Mouse (Mus musculus): ENCODE measurements around the gene Hist3h2a.
A peak's percentile ranks its signal among the peaks of the same experiment; 100 is the strongest.

Gene Hist3h2a

DNA sequence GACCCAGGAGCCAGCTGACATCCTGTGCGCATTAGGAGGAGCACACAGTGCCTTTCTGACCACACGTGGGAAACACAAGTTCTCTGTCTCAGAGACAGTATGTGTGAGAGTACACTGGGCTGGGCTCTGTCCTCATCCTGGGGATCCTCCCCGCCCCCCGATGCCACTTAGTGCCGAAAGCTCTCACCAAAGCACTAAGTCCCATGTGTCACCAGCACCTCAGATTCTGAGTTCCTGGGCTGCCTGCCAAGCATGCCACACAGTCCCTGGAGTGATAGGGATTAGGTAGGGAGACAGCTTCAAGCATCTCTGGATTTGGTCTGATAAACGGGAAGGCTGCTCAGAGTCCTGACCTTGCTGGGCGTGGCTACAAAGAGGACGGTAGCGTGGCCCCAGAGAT is 36.3 kb downstream of the Hist3h2a start:
- DNase-seq (ENCODE audit: low read depth, low spot score) = no peak

DNA sequence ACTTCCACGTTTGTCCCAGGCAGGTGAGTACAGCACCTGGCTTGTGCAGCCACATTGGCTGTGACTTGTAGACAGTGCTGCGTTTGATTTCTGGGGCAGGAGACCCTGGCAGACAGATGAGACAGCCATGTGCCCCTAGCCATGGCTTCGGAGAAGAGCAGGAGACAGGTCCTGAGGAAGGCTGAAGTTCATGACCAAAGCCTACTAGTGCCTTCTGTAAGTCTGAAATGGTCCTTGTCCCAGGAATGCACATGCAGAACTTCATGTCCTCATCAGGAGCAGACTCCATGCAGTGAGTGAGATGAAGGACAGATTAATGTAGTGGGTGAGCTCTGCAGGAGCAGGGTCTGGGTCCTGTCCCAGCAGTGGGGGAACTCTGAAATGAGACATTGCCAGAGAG is 37.4 kb downstream of the Hist3h2a start:
- no peak for DNase-seq (ENCODE audit: low read depth, low spot score)

DNA sequence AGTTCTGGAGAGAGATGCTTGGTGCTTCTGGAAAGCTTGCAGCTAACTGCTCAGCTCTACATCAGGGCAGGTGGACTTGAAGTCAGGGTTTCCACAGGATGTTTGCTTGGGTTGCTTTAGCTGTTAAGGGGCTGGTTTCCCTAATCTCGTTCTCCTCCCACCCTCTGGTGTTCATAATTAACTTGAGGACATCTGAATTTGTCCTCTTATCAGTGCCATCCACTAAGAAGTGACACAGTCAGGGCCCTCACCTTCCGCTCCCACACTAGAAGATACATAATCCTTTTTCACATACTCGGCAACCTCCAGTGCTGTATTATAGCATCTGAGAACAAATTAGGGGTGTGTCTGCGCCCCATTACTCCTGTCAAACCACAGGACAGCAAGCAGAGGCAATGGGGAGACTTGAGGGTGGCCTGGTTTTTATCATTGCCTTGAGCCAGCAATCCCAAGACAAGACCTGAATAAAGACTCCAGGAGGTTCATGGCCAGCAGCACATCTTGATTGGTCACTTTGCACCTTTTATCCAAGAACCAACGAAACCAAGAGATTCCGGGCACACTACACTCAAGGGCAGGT is 38.7 kb downstream of the Hist3h2a start:
- DNase-seq (ENCODE audit: low read depth, low spot score) = no peak

DNA sequence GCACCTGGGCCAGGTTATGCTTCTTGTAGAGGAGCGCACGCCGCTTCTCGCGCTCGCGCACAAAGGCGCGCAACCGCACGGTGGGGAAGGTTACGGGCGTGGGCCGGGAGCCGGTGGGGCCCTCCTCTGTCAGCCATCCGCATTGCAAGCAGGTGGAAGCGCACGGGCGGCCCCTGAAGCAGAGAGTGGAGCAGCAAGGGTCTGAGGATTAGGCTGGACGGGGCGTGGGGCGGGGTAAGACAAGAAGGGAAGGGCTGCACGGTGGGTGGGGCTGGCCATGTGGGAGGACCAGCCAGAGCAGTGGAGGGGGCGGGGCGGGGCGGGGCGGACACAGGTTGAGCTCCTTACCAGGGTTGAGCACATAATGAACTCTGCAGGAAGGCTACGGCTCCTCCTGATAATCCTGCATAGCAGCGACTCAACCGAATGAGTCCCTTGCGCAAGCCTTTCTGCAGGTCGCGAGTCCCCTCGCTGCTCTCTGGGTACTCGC is 39.9 kb downstream of the Hist3h2a start:
- peak; percentile 60 for DNase-seq (ENCODE audit: low read depth, low spot score)

DNA sequence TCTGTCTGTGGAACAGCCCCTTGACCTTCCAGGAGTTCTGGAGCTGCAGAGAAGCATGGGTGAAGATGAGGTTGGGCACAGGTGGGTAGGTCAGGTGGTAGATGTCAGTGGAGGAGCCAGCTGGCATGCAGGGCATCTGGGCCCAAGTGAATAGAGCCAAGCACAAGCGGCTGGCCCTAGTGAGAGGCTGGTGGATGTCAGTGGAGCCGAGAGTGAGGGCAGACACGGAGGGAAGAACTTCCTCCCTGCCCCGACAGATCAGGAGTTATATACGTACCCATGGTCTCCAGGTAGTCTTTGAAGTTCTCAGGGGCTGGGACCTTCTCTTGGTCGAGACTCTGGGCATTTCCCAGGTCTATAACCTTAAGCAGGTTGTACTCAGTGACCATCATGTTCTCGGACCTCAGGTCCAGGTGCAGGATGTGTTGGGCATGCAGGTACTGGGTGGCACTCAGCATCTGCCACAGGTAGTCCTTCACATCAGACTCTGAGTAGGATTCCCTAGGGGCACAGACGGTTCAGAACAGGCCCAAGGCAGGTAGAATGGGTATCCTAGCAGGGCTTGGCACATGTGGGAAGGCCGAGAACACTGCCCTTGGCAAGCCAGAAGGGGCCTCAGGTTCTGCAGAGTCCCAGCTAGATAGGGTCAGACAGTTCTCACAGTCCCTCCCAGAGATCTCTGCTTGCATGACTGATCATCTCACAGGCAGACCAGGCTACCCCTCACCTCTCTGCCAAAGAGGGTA is 40.7 kb downstream of the Hist3h2a start:
- DNase-seq (ENCODE audit: low read depth, low spot score) = no peak

DNA sequence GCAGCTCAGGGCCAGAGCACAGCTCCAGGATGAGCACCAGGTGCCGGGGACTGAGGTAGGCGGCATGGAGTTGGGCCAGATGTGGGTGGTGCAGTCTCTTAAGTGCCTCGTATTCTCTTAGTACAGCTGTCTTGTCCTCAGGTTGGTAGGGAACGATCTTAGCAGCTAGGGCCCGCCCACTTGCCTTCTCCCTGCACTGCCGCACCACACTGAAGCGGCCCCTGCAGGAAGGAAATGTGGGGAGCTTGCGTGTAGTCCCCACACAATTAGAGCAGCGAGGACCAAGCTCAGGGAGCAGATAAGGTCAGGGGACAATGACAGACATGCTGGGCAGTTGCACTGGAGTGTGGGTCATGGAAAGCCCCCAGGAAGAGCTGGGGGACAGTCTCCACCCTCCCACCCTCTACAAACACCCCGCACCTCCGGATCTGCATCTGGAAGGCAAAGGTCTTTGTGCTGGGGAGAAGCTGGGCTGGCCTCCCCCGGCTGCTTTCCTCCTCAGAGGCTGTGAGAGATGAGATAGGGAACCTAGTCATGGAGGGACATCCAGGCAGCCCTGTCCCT is 41.4 kb downstream of the Hist3h2a start:
- peak; percentile 70 for DNase-seq (ENCODE audit: low read depth, low spot score)

DNA sequence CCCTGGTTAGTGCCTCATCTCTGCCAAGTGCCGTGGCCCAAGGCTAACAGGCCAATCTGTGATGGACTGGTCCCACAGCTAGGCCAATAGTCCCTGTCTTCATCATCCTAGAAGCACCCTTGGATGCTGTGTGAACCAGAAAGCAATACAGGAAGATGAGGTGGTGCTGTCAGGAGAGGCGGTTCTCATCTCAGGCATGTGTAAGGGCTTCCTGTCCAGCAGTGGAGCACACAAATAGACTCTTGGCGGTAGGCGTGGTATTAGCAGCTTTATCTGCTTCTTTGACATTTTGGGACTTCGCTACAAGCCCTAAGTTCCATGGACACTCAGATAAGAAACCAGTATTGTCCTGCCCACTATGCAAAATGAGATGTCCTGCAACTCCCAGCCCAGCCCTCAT is 43.1 kb downstream of the Hist3h2a start:
- DNase-seq (ENCODE audit: low read depth, low spot score) = no peak

DNA sequence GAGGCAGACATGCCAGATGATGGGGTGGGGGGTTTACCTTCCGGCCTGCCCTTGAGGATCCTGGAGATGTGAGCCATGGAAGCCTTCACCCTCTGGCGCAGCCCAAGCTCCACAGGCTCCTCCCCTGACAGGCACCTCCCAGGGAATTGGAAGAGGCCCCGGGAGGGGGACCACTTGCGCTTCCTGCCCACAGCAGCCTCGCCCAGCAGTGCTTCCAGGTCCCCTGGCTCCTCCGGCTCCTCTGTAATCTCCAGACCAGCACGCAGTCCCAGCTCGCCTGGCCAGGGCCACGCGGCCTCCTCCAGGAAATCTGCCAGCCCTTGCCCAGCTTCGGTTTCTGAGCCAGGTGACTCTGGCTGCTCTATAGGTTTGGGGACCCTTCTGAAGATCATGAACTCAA is 44.7 kb downstream of the Hist3h2a start:
- DNase-seq (ENCODE audit: low read depth, low spot score) = no peak

DNA sequence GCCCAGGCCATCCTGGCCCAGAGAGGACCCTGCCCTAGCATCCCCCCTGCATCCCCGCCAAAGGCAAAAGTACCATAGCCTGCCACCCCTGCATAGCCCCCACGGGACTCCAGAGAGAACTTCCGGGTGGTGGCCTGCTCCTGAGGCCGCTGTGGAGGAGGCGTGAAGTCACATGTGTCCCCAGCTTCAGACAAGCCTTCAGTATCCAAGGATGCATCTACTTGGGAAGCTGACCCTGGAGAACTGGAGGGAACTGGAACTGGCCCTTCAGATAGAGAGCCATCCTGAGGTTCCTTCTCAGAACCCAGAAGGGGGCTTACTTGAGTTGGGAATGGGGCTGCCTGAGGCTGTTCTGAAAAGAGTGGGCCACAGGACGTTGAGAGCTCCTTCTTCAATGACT is 45.3 kb downstream of the Hist3h2a start:
- DNase-seq (ENCODE audit: low read depth, low spot score) = no peak

DNA sequence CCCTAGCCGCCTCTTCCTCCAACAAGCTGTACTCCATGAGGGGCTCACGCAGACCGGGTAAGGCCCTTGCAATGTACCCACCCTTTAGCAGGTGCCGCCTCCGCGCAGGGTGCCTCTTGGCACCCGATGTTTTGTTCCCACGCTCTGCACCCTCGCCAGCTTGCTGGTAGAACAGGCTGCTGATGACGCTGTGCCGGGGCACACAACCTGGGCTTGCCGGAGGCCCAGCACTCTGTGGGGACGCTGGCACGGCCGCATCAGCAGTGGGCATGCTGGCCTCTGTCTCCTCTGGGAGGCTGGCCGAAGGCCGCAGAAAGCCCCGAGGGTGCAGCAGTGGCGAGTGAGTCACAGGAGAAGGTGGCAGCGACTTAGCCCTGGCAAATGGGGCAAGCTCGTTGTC is 46.1 kb downstream of the Hist3h2a start:
- no peak for DNase-seq (ENCODE audit: low read depth, low spot score)

DNA sequence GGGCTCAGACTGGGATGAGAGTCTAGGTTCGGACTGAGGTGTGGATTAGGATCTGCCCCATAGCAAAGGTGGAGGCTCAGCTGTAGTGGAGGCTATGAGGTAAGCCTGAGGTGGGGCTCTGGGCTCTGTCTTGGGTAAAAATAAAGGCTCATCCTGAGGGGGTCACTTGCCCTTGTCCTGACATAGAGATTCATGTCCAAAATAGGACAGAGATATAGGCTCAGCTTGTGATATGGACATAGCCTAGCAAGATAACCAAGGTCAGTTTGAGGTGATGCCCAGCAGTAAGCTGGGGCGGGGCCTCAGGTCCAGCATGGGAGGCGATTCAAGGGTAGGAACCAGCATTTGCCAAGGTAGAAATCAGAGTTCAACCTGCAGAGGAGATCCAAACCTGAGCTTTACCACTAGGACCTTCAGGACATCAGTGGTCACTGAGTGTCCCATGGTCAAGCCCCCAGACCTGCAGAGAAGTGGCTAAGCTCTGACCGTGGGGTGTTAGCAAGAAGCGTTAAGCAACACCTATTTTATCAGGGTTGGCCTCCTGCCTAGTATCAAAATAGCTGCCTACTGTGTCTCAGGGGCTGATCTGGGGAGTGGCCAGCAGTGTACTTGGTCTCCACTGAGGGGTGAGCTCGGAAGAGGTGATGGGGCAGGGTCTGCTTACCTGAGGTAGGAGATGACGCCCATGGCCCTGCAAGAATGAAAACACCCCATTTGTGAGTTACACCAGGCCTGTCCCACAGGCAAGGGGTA is 48.0 kb downstream of the Hist3h2a start:
- no peak for DNase-seq (ENCODE audit: low read depth, low spot score)
